Mouse (Mus musculus): ENCODE measurements around the gene Gm1043. TPM values are rescaled to one million over a fixed set of nuclear protein-coding genes. Genes with fewer than 3 reads are reported as not detected.

Gm1043 gene
- polyA plus RNA-seq, 1 experiment from 2014 or later = 0.33 TPM

DNA sequence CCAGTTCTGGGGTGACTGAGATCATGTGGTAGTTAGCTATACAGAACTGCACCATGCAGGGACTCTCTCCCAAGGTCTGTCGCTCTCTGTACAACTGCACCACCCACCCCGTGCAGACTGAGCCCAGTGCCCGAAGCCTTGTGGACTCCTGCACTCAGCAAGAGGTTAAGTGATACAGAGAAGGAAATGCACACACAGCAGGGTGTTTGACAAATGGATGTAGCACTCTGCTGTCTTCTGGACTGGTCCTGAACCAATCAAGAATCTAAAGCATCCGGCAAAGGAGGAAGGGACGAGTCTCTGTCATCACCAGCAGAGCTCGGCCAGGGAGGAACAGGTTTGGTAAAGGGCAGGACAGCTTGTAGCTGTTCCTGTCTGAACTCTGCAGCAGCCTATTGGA lies 12.4 kb downstream of the Gm1043 start:
- Histone ChIP-seq H3K4me1 (no peaks in the 10 kb centered on the region), H3K4me2 (replicated peaks) (no peak overlapping the region), H3K27ac (replicated peaks) (no peak overlapping the region), H3K36me3 (no peaks in the 10 kb centered on the region), H3K9me3 (no peaks in the 10 kb centered on the region), H3K9ac (replicated peaks) (no peak overlapping the region), H3K4me3 (no peak overlapping the region), H3K27me3 (peaks cover 9% of the 10 kb centered on the region)
- no peak for ATAC-seq (ENCODE audit: low FRiP score, low read depth)
- 67% methylated on average over 6 of the region's 6 CpGs for WGBS

DNA sequence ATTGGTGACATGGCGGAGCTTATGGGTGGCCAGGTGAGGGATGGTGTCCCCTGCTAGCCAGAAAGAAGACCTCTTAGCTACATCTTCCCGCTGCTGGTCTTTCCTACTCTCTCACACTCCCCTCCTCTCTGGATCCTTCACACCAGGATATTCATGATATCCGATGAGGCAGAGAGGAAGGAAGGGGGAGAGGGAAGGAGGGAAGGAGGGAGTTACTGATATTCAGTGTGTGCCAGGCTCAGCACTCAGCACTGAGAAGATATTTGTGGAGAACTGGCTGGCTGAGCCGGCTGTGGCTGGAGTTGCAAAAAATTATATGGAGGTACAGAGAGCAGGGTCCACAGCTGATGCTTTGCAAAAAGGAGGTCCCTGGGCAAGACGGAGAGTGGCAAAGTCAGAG lies 15.6 kb downstream of the Gm1043 start:
- Histone ChIP-seq H3K4me1 (peaks cover 3% of the 10 kb centered on the region; the same call in 1 of the 2 replicates), H3K4me2 (replicated peaks) (no peak overlapping the region), H3K27me3 (peaks cover 5% of the 10 kb centered on the region; the same call in 1 of the 2 replicates), H3K27ac (replicated peaks) (no peak overlapping the region), H3K36me3 (no peaks in the 10 kb centered on the region), H3K4me3 (no peak overlapping the region), H3K9ac (replicated peaks) (no peak overlapping the region), H3K9me3 (no peaks in the 10 kb centered on the region)
- no peak for ATAC-seq (ENCODE audit: low FRiP score, low read depth)
- 79% methylated on average over 5 of the region's 5 CpGs for WGBS

DNA sequence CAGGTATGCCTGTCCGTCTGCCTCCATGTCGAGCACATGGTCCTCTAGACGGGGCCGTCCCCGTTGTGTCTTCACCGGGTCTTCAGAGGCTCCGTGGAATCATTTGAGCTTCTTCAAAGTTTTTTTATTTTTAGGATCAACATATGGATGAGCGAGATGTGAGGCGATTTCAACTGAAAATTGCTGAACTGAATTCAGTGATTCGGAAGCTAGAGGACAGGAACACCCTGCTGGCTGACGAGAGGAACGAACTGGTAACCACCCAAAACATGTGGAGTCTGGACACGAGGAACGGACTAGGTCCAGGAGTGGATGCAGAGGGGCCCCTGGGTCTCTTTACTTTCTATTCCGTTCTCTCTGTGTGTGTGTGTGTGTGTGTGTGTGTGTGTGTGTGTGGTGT lies 16.5 kb downstream of the Gm1043 start:
- Histone ChIP-seq H3K9me3 (no peaks in the 10 kb centered on the region), H3K36me3 (no peaks in the 10 kb centered on the region), H3K9ac (replicated peaks) (no peak overlapping the region), H3K27ac (replicated peaks) (no peak overlapping the region), H3K4me1 (peaks cover 3% of the 10 kb centered on the region; the same call in 1 of the 2 replicates), H3K4me2 (replicated peaks) (no peak overlapping the region), H3K27me3 (peaks cover 5% of the 10 kb centered on the region; the same call in 1 of the 2 replicates), H3K4me3 (no peak overlapping the region)
- no peak for ATAC-seq (ENCODE audit: low FRiP score, low read depth)
- 79% methylated on average over 15 of the region's 15 CpGs for WGBS

DNA sequence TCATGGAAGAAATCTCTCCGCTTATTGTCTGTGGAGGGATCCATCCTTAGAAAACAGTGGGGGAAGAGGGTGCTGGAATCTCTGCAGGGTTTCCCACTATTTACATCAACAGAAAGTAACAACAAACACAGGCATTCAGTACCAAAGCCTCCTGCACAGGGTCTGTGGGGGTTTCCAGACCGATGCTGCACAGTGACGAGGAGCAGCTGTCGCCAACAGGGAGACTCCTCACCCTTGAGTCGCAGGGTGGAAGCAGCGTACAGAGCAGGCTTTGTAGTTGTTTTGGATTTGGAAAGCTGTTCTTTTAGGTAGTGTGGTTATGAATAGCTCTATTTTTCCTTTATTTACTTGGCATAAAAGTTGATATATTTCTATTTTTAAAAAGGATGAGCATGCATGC lies 16.9 kb downstream of the Gm1043 start:
- peaks cover 5% of the 10 kb centered on the region; the same call in 1 of the 2 replicates for H3K27me3 ChIP-seq
- H3K27ac ChIP-seq (replicated peaks) = no peak overlapping the region
- no peaks in the 10 kb centered on the region for H3K36me3 ChIP-seq
- WGBS = 58% methylated on average over 6 of the region's 6 CpGs
- ATAC-seq (ENCODE audit: low FRiP score, low read depth) = no peak
- no peak overlapping the region for H3K4me2 ChIP-seq (replicated peaks)
- no peak overlapping the region for H3K4me3 ChIP-seq
- no peaks in the 10 kb centered on the region for H3K9me3 ChIP-seq
- no peak overlapping the region for H3K9ac ChIP-seq (replicated peaks)
- peaks cover 3% of the 10 kb centered on the region; the same call in 1 of the 2 replicates for H3K4me1 ChIP-seq

DNA sequence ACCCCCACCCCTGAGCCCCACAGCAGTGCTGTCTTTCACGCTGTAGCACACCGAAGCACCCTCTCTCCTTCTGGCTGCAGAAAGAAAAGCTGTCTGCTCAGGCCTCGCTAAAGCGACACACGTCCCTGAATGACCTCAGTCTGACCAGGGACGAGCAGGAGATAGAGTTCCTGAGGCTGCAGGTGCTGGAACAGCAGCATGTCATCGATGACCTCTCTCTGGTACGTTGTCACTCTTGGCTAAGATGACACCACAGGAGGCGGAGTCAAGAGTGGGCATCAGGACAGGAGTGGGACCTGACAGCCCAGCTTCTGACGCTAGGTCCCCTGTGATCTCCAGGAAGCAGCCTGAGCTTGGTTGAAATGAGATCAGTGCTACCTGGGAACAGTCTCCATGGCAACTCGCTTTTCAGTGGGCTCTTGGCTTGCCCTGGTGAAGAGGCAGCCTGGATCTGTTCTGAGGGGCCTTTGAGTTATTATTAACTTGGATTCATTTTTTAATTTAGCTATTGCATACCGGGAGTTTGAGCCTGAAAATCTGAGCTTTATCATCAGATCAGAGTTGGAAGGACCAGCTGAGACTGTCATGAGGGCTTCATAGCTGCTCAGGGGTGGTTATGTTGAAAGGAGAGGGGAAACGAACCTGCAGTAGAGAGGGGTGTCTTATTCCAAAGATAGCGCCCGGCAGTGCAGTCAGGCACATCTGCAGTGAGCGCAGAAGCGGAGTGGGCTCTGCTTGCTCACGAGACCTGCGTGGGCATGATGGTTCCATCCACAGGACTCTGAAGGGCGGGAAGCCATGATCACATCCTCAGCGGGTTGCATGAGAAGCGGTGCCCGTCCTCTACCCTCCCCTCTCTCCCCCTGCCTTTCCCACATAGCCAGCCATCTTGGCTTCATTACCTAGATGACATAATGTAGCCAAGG lies 20.6 kb downstream of the Gm1043 start:
- Histone ChIP-seq H3K4me2 (replicated peaks) (no peak overlapping the region), H3K36me3 (no peaks in the 10 kb centered on the region), H3K9ac (replicated peaks) (no peak overlapping the region), H3K9me3 (no peaks in the 10 kb centered on the region), H3K4me1 (peaks cover 5% of the 10 kb centered on the region; the same call in 1 of the 2 replicates), H3K4me3 (no peak overlapping the region), H3K27ac (replicated peaks) (no peak overlapping the region), H3K27me3 (no peaks in the 10 kb centered on the region)
- peak; percentile 56; the same call in 1 of the 2 replicates for ATAC-seq (ENCODE audit: low FRiP score, low read depth)
- 75% methylated on average over 23 of the region's 23 CpGs for WGBS

DNA sequence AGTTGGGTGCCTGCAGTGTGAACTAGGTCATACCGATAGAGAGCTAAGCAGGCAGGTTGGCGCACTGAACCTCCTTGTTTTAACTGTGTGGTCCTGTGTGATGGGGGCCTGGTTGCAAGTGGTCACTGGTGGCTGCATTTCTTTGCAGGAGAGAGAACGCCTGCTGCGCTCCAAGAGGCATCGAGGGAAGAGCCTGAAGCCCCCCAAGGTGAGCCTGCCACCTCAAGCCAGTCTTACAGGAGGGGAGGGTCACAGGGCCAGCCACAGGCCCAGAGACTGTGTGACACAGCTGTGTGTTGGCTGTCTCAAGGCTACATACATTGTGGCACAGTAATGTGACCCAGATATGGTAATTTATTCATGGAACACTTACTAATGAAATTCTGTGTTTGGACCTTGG lies 21.9 kb downstream of the Gm1043 start:
- WGBS = 75% methylated on average over 5 of the region's 5 CpGs
- H3K36me3 ChIP-seq = no peaks in the 10 kb centered on the region
- no peak overlapping the region for H3K9ac ChIP-seq (replicated peaks)
- H3K9me3 ChIP-seq = no peaks in the 10 kb centered on the region
- no peak overlapping the region for H3K4me2 ChIP-seq (replicated peaks)
- no peak overlapping the region for H3K4me3 ChIP-seq
- H3K4me1 ChIP-seq = peaks cover 5% of the 10 kb centered on the region; the same call in 1 of the 2 replicates
- H3K27me3 ChIP-seq = no peaks in the 10 kb centered on the region
- no peak for ATAC-seq (ENCODE audit: low FRiP score, low read depth)
- H3K27ac ChIP-seq (replicated peaks) = no peak overlapping the region

DNA sequence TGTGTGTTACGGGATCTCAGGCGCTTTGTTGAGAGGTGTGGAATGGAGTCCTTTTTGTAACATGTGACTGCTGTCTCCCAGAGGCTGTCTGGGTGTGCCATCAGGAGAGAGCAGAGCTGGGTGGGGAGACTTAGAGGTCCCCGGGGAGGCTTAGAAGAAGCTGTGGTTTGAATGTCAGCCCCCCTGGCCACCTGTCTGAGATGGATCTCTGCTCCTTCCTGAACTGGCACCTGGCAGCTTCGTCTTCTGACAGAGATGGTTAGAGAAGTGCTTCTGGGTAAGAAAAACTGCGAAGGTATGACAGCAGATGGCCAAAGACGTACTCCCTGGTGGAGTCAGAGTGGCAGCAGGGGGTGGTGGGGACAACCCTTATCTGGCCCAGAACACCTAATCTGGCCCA lies 22.4 kb downstream of the Gm1043 start:
- Histone ChIP-seq H3K4me1 (peaks cover 5% of the 10 kb centered on the region; the same call in 1 of the 2 replicates), H3K9me3 (no peaks in the 10 kb centered on the region), H3K9ac (replicated peaks) (no peak overlapping the region), H3K27ac (replicated peaks) (no peak overlapping the region), H3K4me3 (no peak overlapping the region), H3K36me3 (no peaks in the 10 kb centered on the region), H3K4me2 (replicated peaks) (no peak overlapping the region), H3K27me3 (no peaks in the 10 kb centered on the region)
- ATAC-seq (ENCODE audit: low FRiP score, low read depth) = no peak
- WGBS = 87% methylated on average over 6 of the region's 6 CpGs

DNA sequence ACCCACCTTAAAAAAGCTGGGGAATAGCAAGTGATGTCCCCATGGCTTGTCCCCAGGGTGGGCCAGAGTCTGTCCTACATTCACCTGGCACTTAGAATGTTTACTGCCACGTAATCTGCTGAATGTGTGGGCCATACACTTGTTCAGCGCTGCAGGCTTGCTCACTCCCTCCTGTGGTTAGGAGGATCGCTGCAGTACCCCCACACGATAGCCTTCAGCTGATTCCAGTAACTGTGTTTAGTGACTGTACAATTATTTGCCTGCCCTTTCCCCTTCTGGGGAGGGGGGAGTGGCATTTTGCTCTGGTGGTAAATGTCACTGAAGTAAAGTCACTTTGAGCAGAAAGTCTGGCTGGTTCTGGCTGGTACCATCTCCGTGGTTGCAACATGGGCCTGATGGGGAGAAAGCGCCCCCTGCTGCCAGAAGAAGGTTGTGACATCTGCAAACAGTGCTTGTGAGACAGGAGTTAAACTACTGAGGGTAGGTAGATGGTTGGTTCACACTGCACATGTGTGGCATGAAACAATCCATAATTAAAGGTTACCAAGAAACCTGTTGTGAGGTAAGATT lies 24.2 kb downstream of the Gm1043 start:
- no peak overlapping the region for H3K4me2 ChIP-seq (replicated peaks)
- H3K36me3 ChIP-seq = no peaks in the 10 kb centered on the region
- no peak overlapping the region for H3K4me3 ChIP-seq
- no peaks in the 10 kb centered on the region for H3K9me3 ChIP-seq
- no peak overlapping the region for H3K9ac ChIP-seq (replicated peaks)
- 26% methylated on average over 6 of the region's 6 CpGs for WGBS
- no peak; the same call in 1 of the 2 replicates for ATAC-seq (ENCODE audit: low FRiP score, low read depth)
- H3K27ac ChIP-seq (replicated peaks) = no peak overlapping the region
- H3K27me3 ChIP-seq = no peaks in the 10 kb centered on the region
- H3K4me1 ChIP-seq = peaks cover 5% of the 10 kb centered on the region; the same call in 1 of the 2 replicates

DNA sequence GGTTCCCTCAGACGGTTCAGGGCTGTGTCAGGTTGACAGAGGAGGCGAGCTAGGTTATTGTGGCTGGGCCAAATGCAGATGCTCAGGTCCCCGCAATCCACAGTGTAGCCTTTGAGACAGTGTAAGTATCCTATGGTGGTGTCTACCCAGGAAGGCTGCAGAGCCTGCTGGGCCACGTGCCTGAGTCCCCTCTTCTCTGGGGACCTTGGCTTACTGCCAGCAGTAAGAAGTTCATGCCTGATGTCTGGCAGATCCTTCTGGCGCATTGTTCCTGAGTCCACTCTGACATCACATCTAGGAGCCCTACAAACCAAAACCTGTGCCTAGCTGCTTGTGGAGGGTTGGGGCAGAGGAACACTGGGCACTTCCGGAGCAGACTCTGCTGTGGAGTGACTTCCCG lies 27.2 kb downstream of the Gm1043 start:
- 77% methylated on average over 7 of the region's 7 CpGs for WGBS
- Histone ChIP-seq H3K9me3 (no peaks in the 10 kb centered on the region), H3K9ac (replicated peaks) (no peak overlapping the region), H3K4me2 (replicated peaks) (no peak overlapping the region), H3K27ac (replicated peaks) (no peak overlapping the region), H3K4me3 (no peak overlapping the region), H3K36me3 (no peaks in the 10 kb centered on the region), H3K4me1 (0 out of 2 replicates have a peak, but pooled peaks cover 7% of the 10 kb centered on the region), H3K27me3 (no peaks in the 10 kb centered on the region)
- ATAC-seq (ENCODE audit: low FRiP score, low read depth) = no peak

DNA sequence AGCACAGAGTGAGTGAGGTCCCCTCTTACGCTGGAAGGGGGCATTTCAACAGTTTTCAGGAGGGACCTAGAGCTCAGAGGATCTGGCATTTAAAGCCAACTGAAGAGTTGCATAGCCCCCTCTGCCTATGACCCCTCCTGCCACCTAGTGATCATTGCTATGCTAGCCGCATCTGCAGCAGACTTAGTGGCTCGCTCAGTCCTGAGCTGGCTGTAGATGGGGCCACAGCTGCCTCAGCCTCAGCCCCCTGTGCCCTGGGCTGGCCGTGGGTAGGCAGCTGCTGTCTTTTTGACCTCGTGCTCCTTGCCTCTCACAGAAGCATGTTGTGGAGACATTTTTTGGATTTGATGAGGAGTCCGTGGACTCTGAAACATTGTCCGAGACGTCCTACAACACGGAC lies 32.0 kb downstream of the Gm1043 start:
- Histone ChIP-seq H3K4me2 (replicated peaks) (no peak overlapping the region), H3K27ac (replicated peaks) (no peak overlapping the region), H3K4me3 (no peak overlapping the region), H3K27me3 (no peaks in the 10 kb centered on the region), H3K9ac (replicated peaks) (no peak overlapping the region), H3K36me3 (no peaks in the 10 kb centered on the region), H3K9me3 (no peaks in the 10 kb centered on the region), H3K4me1 (0 out of 2 replicates have a peak, but pooled peaks cover 5% of the 10 kb centered on the region)
- ATAC-seq (ENCODE audit: low FRiP score, low read depth) = no peak
- WGBS = 59% methylated on average over 9 of the region's 9 CpGs

DNA sequence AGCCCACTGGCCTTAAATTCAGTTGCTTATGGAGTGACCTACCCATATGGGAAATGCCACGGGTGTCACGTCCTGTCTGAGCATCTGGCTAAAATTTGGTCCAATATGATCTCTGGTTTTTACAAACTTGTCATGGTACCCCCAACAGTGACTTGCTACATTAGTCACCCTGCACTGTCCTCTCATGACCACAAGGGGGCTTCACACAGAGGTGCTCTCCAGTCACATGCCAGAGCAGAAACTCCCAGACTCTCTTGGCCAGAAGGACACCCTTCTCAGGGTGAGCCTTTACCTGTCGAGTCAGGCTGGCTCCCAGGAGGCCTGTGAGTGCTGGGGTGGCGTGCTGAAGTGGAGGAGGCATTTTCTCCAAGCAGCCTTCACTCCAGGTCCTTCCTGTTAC lies 33.1 kb downstream of the Gm1043 start:
- H3K4me2 ChIP-seq (replicated peaks) = no peak overlapping the region
- ATAC-seq (ENCODE audit: low FRiP score, low read depth) = no peak
- no peaks in the 10 kb centered on the region for H3K27me3 ChIP-seq
- WGBS = 52% methylated on average over 4 of the region's 4 CpGs
- no peak overlapping the region for H3K4me3 ChIP-seq
- no peaks in the 10 kb centered on the region for H3K9me3 ChIP-seq
- no peaks in the 10 kb centered on the region for H3K36me3 ChIP-seq
- 0 out of 2 replicates have a peak, but pooled peaks cover 5% of the 10 kb centered on the region for H3K4me1 ChIP-seq
- H3K9ac ChIP-seq (replicated peaks) = no peak overlapping the region
- no peak overlapping the region for H3K27ac ChIP-seq (replicated peaks)

DNA sequence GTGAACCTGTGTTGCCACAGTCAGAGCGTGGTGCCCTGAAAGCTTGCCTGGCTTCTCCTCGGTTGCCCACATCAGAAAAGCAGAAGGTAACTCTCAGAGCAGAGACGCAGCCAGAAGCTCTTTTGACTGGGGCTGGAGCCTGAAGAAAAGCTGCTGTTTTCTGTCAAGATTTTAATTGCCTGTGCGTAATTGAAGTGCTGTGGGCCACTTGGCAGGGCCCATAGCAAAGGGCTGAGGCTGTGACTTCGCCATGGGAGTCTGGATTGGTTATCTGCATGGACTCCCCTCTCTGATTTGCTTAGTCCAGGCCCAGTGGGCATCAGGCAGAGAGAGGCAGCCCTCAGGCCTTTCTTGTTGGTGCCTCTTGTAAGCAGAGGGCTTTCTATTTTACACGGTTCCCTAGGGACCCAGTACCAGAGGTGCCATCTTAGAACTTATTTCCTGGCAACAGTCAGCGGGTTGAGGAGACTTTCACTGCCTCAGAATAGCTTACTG lies 36.1 kb downstream of the Gm1043 start:
- H3K27ac ChIP-seq (replicated peaks) = no peak overlapping the region
- H3K27me3 ChIP-seq = no peaks in the 10 kb centered on the region
- H3K9me3 ChIP-seq = no peaks in the 10 kb centered on the region
- H3K4me1 ChIP-seq = 0 out of 2 replicates have a peak, but pooled peaks cover 5% of the 10 kb centered on the region
- no peak for ATAC-seq (ENCODE audit: low FRiP score, low read depth)
- H3K4me3 ChIP-seq = no peak overlapping the region
- H3K36me3 ChIP-seq = no peaks in the 10 kb centered on the region
- H3K4me2 ChIP-seq (replicated peaks) = no peak overlapping the region
- 84% methylated on average over 7 of the region's 7 CpGs for WGBS
- no peak overlapping the region for H3K9ac ChIP-seq (replicated peaks)

Measured in midbrain, embryonic 12.5 days (tissue).